Mouse (Mus musculus): Measurements from ENCODE around the gene Rhou.

DNA sequence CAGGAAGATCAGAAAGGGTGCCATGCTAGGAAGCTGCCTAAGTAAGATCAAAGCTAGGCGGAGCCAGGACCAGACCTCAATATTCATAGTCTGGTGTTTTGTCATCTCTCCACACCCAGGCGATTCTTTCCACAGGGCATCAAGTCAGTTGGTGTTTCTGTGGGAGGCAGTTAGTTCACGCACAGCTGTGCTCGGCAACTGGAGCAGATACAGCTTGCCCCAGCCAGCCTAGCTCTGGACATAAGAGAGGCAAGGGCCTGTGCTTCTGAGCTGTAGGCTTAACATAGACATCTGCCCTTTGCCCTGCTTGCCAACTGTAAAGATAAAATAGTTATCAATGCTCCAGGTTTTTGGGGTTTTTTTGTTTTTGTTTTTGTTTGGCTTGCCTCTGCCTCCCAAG, 21.5 kb upstream of the Rhou start:
- no peak for TF ChIP-seq CTCF (IDR thresholded peaks at IDR 0.05)
- TF ChIP-seq POLR2A (IDR thresholded peaks at IDR 0.05; ENCODE audit: insufficient read depth, low read depth, low read length) = no peak
- TF ChIP-seq EP300 (IDR thresholded peaks at IDR 0.05; ENCODE audit: insufficient read depth, low read depth, low read length) = no peak
